Mouse (Mus musculus) bone marrow, adult 2 months (tissue): ENCODE measurements around the gene Mast3. TPM values are rescaled to one million over a fixed set of nuclear protein-coding genes. Genes with fewer than 3 reads are reported as not detected.

Source experiments
- H3K27ac ChIP-seq: fragments of 200-500 bp; 2 replicates; pipeline ENCODE4 v1.5.1; 2012; ENCODE audit warnings: low read depth, mild to moderate bottlenecking, control low read depth, inconsistent platforms, low read length; ENCODE audit not compliant: control insufficient read depth, poor library complexity, insufficient read depth
- H3K4me1 ChIP-seq: fragments of 200-500 bp; 2 replicates; pipeline ENCODE4 v1.6.1; 2011; ENCODE audit warnings: low read length; ENCODE audit not compliant: control insufficient read depth, insufficient read depth
- H3K4me3 ChIP-seq: fragments of 200-500 bp; replicated peaks from 2 replicates; pipeline ENCODE3; 2011; ENCODE audit warnings: mild to moderate bottlenecking, low read depth, low read length, control low read depth; ENCODE audit not compliant: control insufficient read depth
- CTCF ChIP-seq: fragments of 200-500 bp; IDR thresholded peaks from 2 replicates; pipeline ENCODE4 v1.5.1; 2011; ENCODE audit warnings: low read length, control low read depth; ENCODE audit not compliant: control insufficient read depth, insufficient read depth
- POLR2A ChIP-seq: fragments of 200-500 bp; IDR thresholded peaks from 2 replicates; pipeline ENCODE4 v1.6.1; 2011; ENCODE audit warnings: low read depth, mild to moderate bottlenecking, control low read depth, low read length, borderline replicate concordance; ENCODE audit not compliant: control insufficient read depth
- WGBS: fragments of 180-500 bp; shearing (Covaris S2); methylation state at CpG from one replicate; pipeline ENCODE4 v1.1.7; 2018; 5-methylcytosine and 5-hydroxymethylcytosine counted together
- polyA plus RNA-seq: library from polyadenylated mRNA; stranded (reverse); fragments of >200 nt; gene quantifications from 2 replicates; pipeline ENCODE4 v1.2.4, GENCODE M21; 2011; ENCODE audit warnings: low replicate concordance; ENCODE audit not compliant: missing spikeins, insufficient read depth, insufficient read length

Mast3 gene
- polyA plus RNA-seq, 1 experiment: 70.7 TPM

DNA sequence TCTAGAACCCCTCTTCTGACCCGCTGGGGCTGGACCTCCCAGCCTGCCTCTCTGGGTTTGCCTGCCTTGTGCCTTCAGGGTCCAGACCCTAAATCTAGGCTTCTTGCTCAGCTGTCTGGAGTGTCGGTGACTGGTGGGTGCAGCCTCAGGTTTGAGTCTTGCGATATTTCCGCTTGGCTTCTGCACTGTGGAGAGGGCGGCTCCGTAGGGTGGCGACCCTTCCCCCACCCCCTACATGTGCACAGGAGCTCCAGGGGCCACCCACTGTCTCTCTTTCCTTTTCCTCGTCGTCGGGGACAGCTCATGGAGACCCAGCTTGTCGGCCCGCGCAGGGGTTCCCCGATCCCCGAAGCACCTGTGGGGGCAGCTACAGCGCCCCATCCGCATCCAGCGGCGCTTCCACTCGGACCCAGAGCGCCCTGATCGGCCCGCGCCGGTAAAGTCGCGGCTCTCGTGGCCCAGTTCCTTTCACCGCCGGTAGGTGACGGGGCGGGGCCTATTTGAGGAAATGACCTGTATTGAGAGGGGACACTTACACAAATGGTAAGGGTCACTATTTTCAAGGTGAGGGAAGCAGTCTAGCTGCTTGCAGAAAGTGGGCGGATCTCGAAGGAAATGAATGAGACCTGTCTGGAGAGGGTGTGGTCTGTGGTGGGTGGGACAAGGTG lies 74.9 kb downstream of the Mast3 start:
- H3K27ac ChIP-seq: 0 out of 2 replicates have a peak overlapping the region, but pooled peaks have one; percentile 22
- no peak overlapping the region for H3K4me3 ChIP-seq
- TF ChIP-seq CTCF: peak; percentile 27; the same call in 1 of the 2 replicates
- TF ChIP-seq POLR2A: no peak
- WGBS: 2% methylated on average over 34 of the region's 34 CpGs
- peaks cover 2% of the 10 kb centered on the region; the same call in 1 of the 2 replicates for H3K4me1 ChIP-seq

Other genes starting within 250 kb of the Mast3 start
- gene Isyna1, start 210.7 kb downstream of the Mast3 start, polyA plus RNA-seq: 11.2 and 23.7 TPM in 2 replicates
- 45.2 and 107 TPM in 2 replicates for gene Ssbp4, start 196.2 kb downstream of the Mast3 start, polyA plus RNA-seq
- gene Lrrc25, start 188.9 kb downstream of the Mast3 start, polyA plus RNA-seq: 3.4 and 18.8 TPM in 2 replicates
- gene Gdf15, start 172.6 kb downstream of the Mast3 start, polyA plus RNA-seq: 3.1 TPM in 1 of 2 replicates, not detected in the other
- gene Pgpep1, start 144.7 kb downstream of the Mast3 start, polyA plus RNA-seq: 4.3 and 21.1 TPM in 2 replicates
- gene Lsm4, start 131.8 kb downstream of the Mast3 start, polyA plus RNA-seq: 69.2 and 119 TPM in 2 replicates
- 48.1 and 58.0 TPM in 2 replicates for gene Jund, start 106.1 kb downstream of the Mast3 start, polyA plus RNA-seq
- 0.29 TPM in 1 of 2 replicates, not detected in the other for gene Iqcn, start 101.6 kb downstream of the Mast3 start, polyA plus RNA-seq
- gene Gm3336, start 86.5 kb downstream of the Mast3 start, polyA plus RNA-seq: not detected in 2 replicates
- 2.7 and 3.2 TPM in 2 replicates for gene Pde4c, start 81.3 kb downstream of the Mast3 start, polyA plus RNA-seq
- gene Rab3a, start 50.4 kb downstream of the Mast3 start, polyA plus RNA-seq: 9.7 and 13.3 TPM in 2 replicates
- 15.1 and 28.2 TPM in 2 replicates for gene Mpv17l2, start 44.1 kb downstream of the Mast3 start, polyA plus RNA-seq
- 12.8 and 19.5 TPM in 2 replicates for gene Pik3r2, start 28.3 kb downstream of the Mast3 start, polyA plus RNA-seq
- gene Il12rb1, start 3.4 kb upstream of the Mast3 start, polyA plus RNA-seq: 0.36 and 1.9 TPM in 2 replicates
- gene Arrdc2, start 34.7 kb upstream of the Mast3 start, polyA plus RNA-seq: 19.1 and 44.8 TPM in 2 replicates
- not detected in 2 replicates for gene Kcnn1, start 58.2 kb upstream of the Mast3 start, polyA plus RNA-seq
- 27.6 and 41.7 TPM in 2 replicates for gene Ccdc124, start 68.9 kb upstream of the Mast3 start, polyA plus RNA-seq
- not detected in 2 replicates for gene Slc5a5, start 87.7 kb upstream of the Mast3 start, polyA plus RNA-seq
- 1,290 and 1,544 TPM in 2 replicates for gene Rpl18a, start 92.4 kb upstream of the Mast3 start, polyA plus RNA-seq
- gene Map1s, start 100.9 kb upstream of the Mast3 start, polyA plus RNA-seq: 8.9 and 18.9 TPM in 2 replicates